Mouse (Mus musculus) MEL (cell line): ENCODE data around the gene Plekha7.

ENCODE experiments used
- BHLHE40 ChIP-seq: IDR thresholded peaks from 2 replicates; pipeline ENCODE4 v1.6.1; 2012; ENCODE audit warnings: low read depth, mild to moderate bottlenecking, inconsistent platforms, low read length, improper control_type of control experiment, borderline replicate concordance
- CHD2 ChIP-seq: IDR thresholded peaks from 2 replicates; pipeline ENCODE4 v1.6.1; 2011; ENCODE audit warnings: low read length, improper control_type of control experiment
- CTCF ChIP-seq, 3 experiments: IDR thresholded peaks in 2 of 3; conservative IDR thresholded peaks in 1 of 3; 2 replicates each; pipeline ENCODE4 v1.5.1; 2011 to 2012; ENCODE audit warnings: low read length in 3 of 3, low read depth in 2 of 3, mild to moderate bottlenecking in 2 of 3, improper control_type of control experiment in 1 of 3, inconsistent platforms in 1 of 3, mixed read lengths in 1 of 3, moderate library complexity in 1 of 3; ENCODE audit not compliant: control insufficient read depth in 1 of 3, insufficient read depth in 1 of 3, poor library complexity in 1 of 3, severe bottlenecking in 1 of 3
- EP300 ChIP-seq, 2 experiments: IDR thresholded peaks; 2 replicates each; pipeline ENCODE4 v1.6.1; 2011; ENCODE audit warnings: improper control_type of control experiment in 2 of 2, low read length in 2 of 2, low read depth in 1 of 2, mild to moderate bottlenecking in 1 of 2
- HCFC1 ChIP-seq: IDR thresholded peaks from 2 replicates; pipeline ENCODE4 v1.6.1; 2012; ENCODE audit warnings: low read depth, mild to moderate bottlenecking, inconsistent platforms, low read length, improper control_type of control experiment, moderate library complexity
- JUND ChIP-seq: IDR thresholded peaks from 2 replicates; pipeline ENCODE4 v1.6.1; 2011; ENCODE audit warnings: low read depth, mild to moderate bottlenecking, improper control_type of control experiment, low read length
- POLR2A ChIP-seq, 2 experiments: IDR thresholded peaks; 2 replicates each; pipeline ENCODE4 v1.6.1; 2011 to 2012; ENCODE audit warnings: low read length in 2 of 2, mild to moderate bottlenecking in 2 of 2, control low read depth in 1 of 2, improper control_type of control experiment in 1 of 2, low read depth in 1 of 2, moderate library complexity in 1 of 2; ENCODE audit not compliant: control insufficient read depth in 1 of 2, insufficient read depth in 1 of 2, poor library complexity in 1 of 2
- POLR2AphosphoS2 ChIP-seq: IDR thresholded peaks from 2 replicates; pipeline ENCODE4 v1.6.1; 2011; ENCODE audit warnings: low read length, improper control_type of control experiment
- POLR2AphosphoS5 ChIP-seq: IDR thresholded peaks from 2 replicates; pipeline ENCODE4 v1.6.1; 2012; ENCODE audit warnings: low read depth, borderline replicate concordance, mild to moderate bottlenecking, inconsistent platforms, low read length, moderate library complexity, mixed read lengths
- TCF12 ChIP-seq: IDR thresholded peaks from 2 replicates; pipeline ENCODE4 v1.6.1; 2014; ENCODE audit warnings: low read depth, mild to moderate bottlenecking, inconsistent platforms, low read length, improper control_type of control experiment, moderate library complexity
- USF1 ChIP-seq: IDR thresholded peaks from 2 replicates; pipeline ENCODE4 v1.6.1; 2014; ENCODE audit warnings: low read depth, mild to moderate bottlenecking, inconsistent platforms, low read length, improper control_type of control experiment, moderate library complexity
- ZKSCAN1 ChIP-seq: IDR thresholded peaks from 2 replicates; pipeline ENCODE4 v1.6.1; 2012; ENCODE audit warnings: low read depth, mild to moderate bottlenecking, inconsistent platforms, low read length, improper control_type of control experiment, moderate library complexity
- ZNF384 ChIP-seq: IDR thresholded peaks from 2 replicates; pipeline ENCODE4 v1.6.1; 2012; ENCODE audit warnings: low read depth, mild to moderate bottlenecking, inconsistent platforms, low read length, improper control_type of control experiment

DNA sequence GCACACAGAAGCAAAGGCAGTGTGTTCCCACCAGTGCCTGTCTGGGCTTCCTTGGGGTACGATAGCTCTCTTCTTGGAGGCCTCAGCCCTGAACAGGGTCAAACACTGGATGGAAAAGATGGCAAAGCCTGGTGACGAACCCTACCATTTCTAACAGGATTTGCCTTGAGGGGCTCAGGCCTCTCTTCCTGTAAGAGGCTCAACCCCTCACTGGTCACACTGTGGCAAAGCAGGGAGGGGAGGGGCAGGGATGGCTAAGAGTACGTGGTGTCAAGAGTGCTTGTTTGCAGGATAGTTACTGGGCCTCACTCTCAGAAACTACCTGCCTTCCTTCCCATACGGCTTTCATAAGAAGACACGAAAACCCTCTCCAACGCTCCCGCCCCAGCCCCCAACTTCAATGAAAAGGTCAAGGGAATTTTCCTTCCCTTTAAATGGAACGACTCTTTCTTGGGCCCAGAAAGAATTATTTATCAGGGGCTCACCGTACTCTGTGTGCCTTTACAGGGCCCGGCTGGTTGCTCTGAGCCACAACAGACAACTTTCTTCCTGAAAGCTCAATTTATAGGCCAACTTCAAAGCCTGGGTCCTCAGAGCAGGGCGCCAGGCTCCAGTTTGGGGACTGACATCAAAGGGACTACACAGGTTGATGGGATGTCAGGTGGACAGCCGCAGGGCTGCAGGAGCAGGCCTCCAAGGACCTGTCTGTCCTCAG lies 192.8 kb downstream of the Plekha7 start:
- no peak for TF ChIP-seq CTCF (IDR thresholded peaks at IDR 0.05 in 2 of 3, conservative IDR thresholded peaks at IDR 0.05 in 1 of 3; ENCODE audit: control insufficient read depth in 1 of 3, insufficient read depth in 1 of 3, low read depth in 2 of 3, low read length in 3 of 3, poor library complexity in 1 of 3, severe bottlenecking in 1 of 3)
- TF ChIP-seq POLR2AphosphoS2: no peak
- no peak for TF ChIP-seq POLR2AphosphoS5
- TF ChIP-seq JUND: no peak
- TF ChIP-seq POLR2A (IDR thresholded peaks at IDR 0.05; ENCODE audit: control insufficient read depth in 1 of 2, insufficient read depth in 1 of 2, low read depth in 1 of 2, low read length in 2 of 2, poor library complexity in 1 of 2): no peak
- no peak for TF ChIP-seq EP300 (IDR thresholded peaks at IDR 0.05; ENCODE audit: low read depth in 1 of 2, low read length in 2 of 2)
- TF ChIP-seq TCF12: no peak
- no peak for TF ChIP-seq USF1
- no peak for TF ChIP-seq ZNF384
- no peak for TF ChIP-seq CHD2
- no peak for TF ChIP-seq HCFC1
- no peak for TF ChIP-seq ZKSCAN1
- no peak for TF ChIP-seq BHLHE40
